Mouse (Mus musculus) testis, adult 2 months (tissue): ENCODE measurements around the gene Gm13271. TPM values are rescaled to one million over a fixed set of nuclear protein-coding genes. Genes with fewer than 3 reads are reported as not detected.
A peak's percentile ranks its signal among the peaks of the same experiment; 100 is the strongest.

Experiments
- H3K27ac ChIP-seq: fragments of 200-500 bp; 2 replicates; pipeline ENCODE4 v1.5.1; 2012; ENCODE audit warnings: low read depth, low read length; ENCODE audit not compliant: control insufficient read depth, insufficient read depth
- H3K27me3 ChIP-seq: fragments of 200-500 bp; 2 replicates; pipeline ENCODE4 v1.6.1; 2012; ENCODE audit warnings: mild to moderate bottlenecking, low read length, moderate library complexity; ENCODE audit not compliant: control insufficient read depth, insufficient read depth
- H3K36me3 ChIP-seq: fragments of 200-500 bp; 2 replicates; pipeline ENCODE4 v1.6.1; 2012; ENCODE audit warnings: mild to moderate bottlenecking, low read length; ENCODE audit not compliant: control insufficient read depth, insufficient read depth
- H3K4me1 ChIP-seq: fragments of 200-500 bp; 2 replicates; pipeline ENCODE4 v1.6.1; 2012; ENCODE audit warnings: low read length; ENCODE audit not compliant: control insufficient read depth, insufficient read depth
- H3K4me3 ChIP-seq: fragments of 200-500 bp; 2 replicates; pipeline ENCODE4 v1.5.1; 2012; ENCODE audit warnings: low read depth, mild to moderate bottlenecking, low read length, moderate library complexity, mixed read lengths; ENCODE audit not compliant: control insufficient read depth
- CTCF ChIP-seq: fragments of 200-500 bp; IDR thresholded peaks from 2 replicates; pipeline ENCODE4 v1.5.1; 2012; ENCODE audit warnings: low read depth, mild to moderate bottlenecking, inconsistent platforms, low read length, moderate library complexity; ENCODE audit not compliant: control insufficient read depth, insufficient read depth, insufficient replicate concordance
- POLR2A ChIP-seq: fragments of 200-500 bp; IDR thresholded peaks from 2 replicates; pipeline ENCODE4 v1.6.1; 2012; ENCODE audit warnings: low read depth, mild to moderate bottlenecking, inconsistent platforms, low read length, moderate library complexity; ENCODE audit not compliant: control insufficient read depth
- polyA plus RNA-seq: library from polyadenylated mRNA; depleted of rRNA; stranded (reverse); fragments of >200 nt; gene quantifications from 2 replicates; pipeline ENCODE4 v1.2.3, GENCODE M21; 2012

Gm13271 gene
- polyA plus RNA-seq, 1 experiment = not detected

DNA sequence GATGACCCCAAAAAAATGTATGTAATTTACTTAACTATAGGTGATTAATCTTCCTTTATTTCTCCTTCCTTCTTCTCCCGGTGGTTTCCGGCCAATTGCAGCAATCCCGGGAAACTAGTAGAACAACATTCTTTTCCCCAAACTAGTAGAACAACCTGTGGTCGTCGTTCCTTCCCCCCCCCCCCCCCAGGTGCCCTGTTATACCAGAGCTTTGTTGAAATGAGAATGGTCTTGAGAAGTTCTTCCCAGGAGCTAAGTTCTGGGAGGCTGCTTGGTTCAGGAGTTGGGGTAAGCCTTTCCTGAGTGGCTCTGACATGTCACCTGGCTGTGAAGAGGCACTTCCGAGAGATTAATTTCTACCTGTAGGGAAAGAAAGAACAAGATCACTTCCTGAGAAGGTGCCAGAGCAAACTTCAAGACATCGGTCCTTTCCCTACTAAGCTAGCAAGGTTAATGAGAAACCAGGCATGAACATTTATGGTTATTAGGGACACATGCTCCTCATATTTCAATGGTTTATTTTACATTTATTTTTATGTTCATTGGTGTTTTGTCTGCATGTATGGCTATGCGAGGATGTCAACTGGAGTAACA, 31.1 kb upstream of the Gm13271 start:
- TF ChIP-seq POLR2A (no peak), CTCF (no peak)
- Histone ChIP-seq H3K27me3 (no peaks in the 10 kb centered on the region), H3K27ac (no peak overlapping the region), H3K36me3 (peaks cover 1% of the 10 kb centered on the region; the same call in 1 of the 2 replicates), H3K4me1 (peaks cover 8% of the 10 kb centered on the region), H3K4me3 (no peak overlapping the region)

DNA sequence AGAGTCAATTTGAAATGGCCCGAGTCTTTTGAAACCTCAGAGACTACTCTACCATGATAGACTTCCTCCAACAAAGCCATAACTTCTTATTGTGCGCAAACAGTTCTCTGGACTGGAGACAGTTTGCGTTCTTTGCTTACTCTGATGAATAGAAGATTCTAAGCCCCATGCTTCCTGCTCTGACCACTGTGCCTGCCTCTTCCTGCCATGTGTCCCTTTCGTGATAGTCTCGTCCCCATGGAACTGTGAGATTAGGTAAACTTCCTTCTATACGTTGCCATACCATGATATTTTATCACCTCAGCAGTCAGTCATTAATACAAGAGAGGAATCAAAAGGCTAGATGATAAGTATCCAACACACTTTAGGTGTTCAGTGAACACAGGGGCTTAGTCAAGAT, 27.9 kb upstream of the Gm13271 start:
- Histone ChIP-seq H3K4me1 (no peaks in the 10 kb centered on the region; the same call in 1 of the 2 replicates), H3K27ac (no peak overlapping the region), H3K4me3 (no peak overlapping the region), H3K27me3 (no peaks in the 10 kb centered on the region), H3K36me3 (no peaks in the 10 kb centered on the region)
- no peak for TF ChIP-seq POLR2A
- no peak for TF ChIP-seq CTCF

DNA sequence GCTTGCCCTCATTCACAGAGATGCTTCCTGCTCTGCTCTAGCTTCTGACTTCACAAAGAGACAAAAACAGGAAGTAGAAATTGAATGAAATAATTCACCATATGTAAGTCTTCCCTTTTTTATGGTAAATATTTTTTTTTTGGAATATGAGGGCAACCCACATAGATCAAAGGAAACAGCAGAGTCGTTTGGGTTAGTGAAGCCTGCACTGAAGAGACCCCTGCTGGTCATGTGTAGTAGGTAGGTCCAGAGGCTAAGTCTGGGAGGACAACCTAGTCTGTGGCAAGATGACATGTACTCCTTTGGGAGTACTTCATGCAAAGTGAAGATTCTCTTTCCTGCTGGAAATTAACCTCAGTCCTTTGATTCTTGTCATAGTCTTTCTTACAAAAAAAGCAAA, 27.3 kb upstream of the Gm13271 start:
- Histone ChIP-seq H3K4me3 (no peak overlapping the region), H3K4me1 (no peaks in the 10 kb centered on the region; the same call in 1 of the 2 replicates), H3K27ac (no peak overlapping the region), H3K27me3 (no peaks in the 10 kb centered on the region), H3K36me3 (no peaks in the 10 kb centered on the region)
- TF ChIP-seq POLR2A = no peak
- no peak; the same call in 1 of the 2 replicates for TF ChIP-seq CTCF

DNA sequence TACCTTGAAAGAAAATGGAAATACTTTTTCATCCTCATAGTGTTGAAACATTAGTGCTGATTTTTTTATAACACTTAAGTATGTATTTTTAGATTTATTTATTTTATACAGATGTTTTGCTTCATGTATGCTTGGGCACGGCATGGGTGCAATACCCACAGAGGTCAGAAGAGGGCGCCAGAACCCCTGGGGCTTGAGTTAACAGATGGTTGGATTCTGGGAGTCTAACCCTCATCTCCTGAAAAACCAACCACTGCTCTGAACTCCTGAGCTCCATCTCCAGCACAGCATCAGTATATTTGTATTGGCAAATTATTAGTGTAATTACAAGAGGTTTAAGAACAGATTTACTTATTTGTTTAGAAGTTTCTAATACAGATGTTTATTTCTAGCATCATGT, 16.2 kb upstream of the Gm13271 start:
- no peaks in the 10 kb centered on the region for H3K27me3 ChIP-seq
- no peak overlapping the region for H3K27ac ChIP-seq
- TF ChIP-seq CTCF = peak; percentile 79; the same call in 1 of the 2 replicates
- no peak for TF ChIP-seq POLR2A
- no peaks in the 10 kb centered on the region for H3K36me3 ChIP-seq
- no peaks in the 10 kb centered on the region for H3K4me1 ChIP-seq
- no peak overlapping the region for H3K4me3 ChIP-seq

DNA sequence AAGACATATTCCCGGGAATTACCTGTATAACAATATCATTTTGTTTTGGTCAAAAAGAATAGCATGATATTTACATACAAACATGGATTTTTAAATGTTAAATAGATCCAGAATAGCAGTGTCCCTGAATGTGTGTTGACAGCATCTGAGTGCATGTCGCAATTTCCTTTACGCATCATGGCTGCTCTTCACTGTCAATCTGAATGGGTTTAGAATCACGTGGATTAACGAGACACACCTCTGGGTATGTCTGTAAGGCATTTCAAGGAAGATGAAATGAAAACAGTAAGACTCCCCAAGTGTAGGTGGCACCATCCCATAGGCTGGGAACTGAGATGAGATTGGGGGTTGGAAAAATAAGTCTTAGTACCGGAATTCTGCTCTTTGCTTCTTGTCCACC, 15.6 kb upstream of the Gm13271 start:
- H3K36me3 ChIP-seq = no peaks in the 10 kb centered on the region
- TF ChIP-seq POLR2A (no peak), CTCF (no peak)
- no peak overlapping the region for H3K4me3 ChIP-seq
- no peaks in the 10 kb centered on the region for H3K27me3 ChIP-seq
- H3K4me1 ChIP-seq = no peaks in the 10 kb centered on the region
- H3K27ac ChIP-seq = no peak overlapping the region

DNA sequence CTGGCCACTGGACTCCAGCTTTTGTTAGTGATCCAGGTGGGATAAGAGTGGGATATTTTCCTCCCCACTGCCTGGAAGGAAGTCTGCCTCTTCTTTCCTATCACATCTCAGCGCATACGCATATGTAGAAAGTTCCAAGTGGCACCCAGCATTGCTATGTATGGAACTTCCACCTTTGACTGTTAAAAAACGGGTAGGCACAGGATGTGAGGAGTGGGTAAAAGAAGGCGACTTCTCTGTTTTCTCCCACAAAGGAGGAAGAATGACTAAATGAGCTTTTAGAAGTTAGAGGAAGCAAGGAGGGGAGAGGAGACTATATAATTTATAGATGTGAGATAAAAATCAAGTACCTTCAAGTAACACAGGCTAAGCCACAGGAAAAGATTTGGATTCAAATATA, 13.2 kb upstream of the Gm13271 start:
- no peaks in the 10 kb centered on the region for H3K27me3 ChIP-seq
- TF ChIP-seq POLR2A (no peak), CTCF (no peak)
- no peaks in the 10 kb centered on the region for H3K36me3 ChIP-seq
- no peak overlapping the region for H3K4me3 ChIP-seq
- H3K4me1 ChIP-seq = no peaks in the 10 kb centered on the region
- H3K27ac ChIP-seq = no peak overlapping the region

DNA sequence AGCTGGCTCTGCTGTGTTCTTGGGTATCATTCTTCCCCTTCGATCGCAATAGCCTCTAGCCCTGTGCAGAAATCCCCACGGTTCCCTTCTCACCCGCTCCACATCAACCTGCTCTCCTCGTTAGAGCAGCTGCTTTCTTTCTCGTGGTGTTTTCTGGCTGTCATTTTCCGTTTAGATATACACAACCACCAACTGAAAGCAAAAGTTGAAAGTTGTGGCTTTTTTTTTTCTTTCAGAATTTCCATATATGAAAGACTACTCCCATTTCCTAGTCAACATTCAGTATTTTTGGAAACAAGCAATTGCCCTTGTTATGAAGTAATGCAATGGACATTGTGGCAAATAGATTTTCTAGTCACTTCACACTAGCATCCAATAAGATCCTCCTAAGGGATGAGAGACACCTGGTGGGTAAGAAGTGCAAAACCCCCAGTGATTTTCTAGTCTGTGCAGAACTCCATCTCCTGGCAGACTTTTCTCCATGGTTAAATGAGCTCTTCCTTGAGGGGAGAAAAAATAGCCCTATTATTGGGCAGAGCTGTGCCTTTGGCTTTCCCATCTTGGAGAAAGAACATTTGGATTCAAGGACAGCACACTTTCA, 11.8 kb upstream of the Gm13271 start:
- Histone ChIP-seq H3K36me3 (no peaks in the 10 kb centered on the region), H3K4me1 (no peaks in the 10 kb centered on the region), H3K4me3 (peak overlapping the region; percentile 72), H3K27ac (no peak overlapping the region), H3K27me3 (no peaks in the 10 kb centered on the region)
- TF ChIP-seq CTCF (no peak), POLR2A (no peak)

DNA sequence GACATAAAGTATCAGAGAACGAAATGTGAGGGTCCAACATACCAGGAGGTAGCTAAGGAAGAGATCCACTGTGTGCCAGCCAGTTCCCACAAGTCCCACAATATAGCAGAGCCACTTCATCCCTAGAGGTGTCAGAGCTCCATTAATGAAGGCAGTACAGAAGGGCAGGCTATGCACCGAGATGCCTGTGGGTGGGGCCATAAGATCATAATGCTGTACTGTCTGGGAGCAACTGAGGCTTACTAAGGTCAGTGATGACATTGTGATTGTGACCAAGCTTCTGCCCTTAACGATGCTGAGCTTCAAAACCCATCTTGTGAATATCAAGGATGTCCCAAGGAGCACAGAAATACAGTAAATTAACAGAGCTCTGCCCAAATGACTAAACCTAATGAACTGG, 10.5 kb upstream of the Gm13271 start:
- Histone ChIP-seq H3K4me1 (no peaks in the 10 kb centered on the region), H3K36me3 (no peaks in the 10 kb centered on the region), H3K4me3 (peak overlapping the region; percentile 68), H3K27ac (no peak overlapping the region), H3K27me3 (no peaks in the 10 kb centered on the region)
- TF ChIP-seq CTCF (no peak), POLR2A (no peak)
